Mouse (Mus musculus): ENCODE results near the gene Iqschfp. TPM values are rescaled to one million over a fixed set of nuclear protein-coding genes. Genes with fewer than 3 reads are reported as not detected.
A peak's percentile ranks its signal among the peaks of the same experiment; 100 is the strongest.

The Iqschfp gene
- polyA plus RNA-seq, 1 experiment from 2014 or later = 0.45 TPM

DNA sequence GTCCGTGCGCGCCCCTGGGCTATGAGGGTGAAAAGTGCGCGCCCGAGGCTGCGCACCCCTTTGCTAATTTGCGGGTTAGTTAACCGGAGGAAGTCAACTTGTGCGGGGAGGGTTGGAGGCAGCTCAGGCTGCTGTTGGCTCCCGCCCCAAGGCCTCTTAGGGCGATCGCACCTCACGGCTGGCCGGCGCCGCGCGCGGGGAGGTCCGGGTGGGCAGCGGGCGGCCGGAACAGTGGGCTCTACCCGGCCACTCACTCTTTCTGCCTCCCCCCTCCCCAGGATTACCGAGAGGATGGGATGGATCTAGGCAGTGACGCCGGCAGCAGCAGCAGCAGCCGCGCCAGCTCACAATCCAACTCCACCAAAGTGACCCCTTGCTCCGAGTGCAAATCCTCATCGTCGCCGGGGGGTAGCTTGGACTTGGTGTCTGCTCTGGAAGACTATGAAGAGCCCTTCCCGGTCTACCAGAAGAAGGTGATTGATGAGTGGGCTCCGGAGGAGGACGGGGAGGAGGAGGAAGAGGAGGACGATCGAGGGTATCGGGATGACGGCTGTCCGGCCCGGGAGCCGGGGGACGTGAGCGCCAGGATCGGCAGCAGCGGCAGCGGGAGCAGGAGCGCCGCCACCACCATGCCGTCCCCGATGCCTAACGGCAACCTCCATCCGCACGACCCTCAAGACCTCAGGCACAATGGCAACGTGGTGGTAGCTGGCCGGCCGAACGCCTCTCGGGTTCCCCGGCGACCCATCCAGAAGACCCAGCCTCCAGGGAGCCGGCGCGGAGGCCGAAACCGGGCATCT is 602.5 kb downstream of the Iqschfp start:
- no peaks in the 10 kb centered on the region for H3K36me3 ChIP-seq
- peak overlapping the region; percentile 78 for H3K9ac ChIP-seq
- peak; percentile 40 for ATAC-seq (ENCODE audit: low FRiP score)
- H3K4me3 ChIP-seq = peak overlapping the region; percentile 66
- no peaks in the 10 kb centered on the region for H3K9me3 ChIP-seq (replicated peaks)
- H3K4me2 ChIP-seq (replicated peaks) = peak overlapping the region; percentile 98
- peaks cover 18% of the 10 kb centered on the region for H3K4me1 ChIP-seq
- H3K27ac ChIP-seq = peak overlapping the region; percentile 86
- whole genome bisulfite sequencing = under 1% methylated on average over 61 of the region's 68 CpGs
- peaks cover 10% of the 10 kb centered on the region for H3K27me3 ChIP-seq

GRCm38 (mm10) chr3:68495096-68495735 is 603.2 kb downstream of the Iqschfp start:
- Histone ChIP-seq H3K36me3 (no peaks in the 10 kb centered on the region), H3K27me3 (peaks cover 10% of the 10 kb centered on the region), H3K4me1 (peaks cover 18% of the 10 kb centered on the region), H3K4me3 (peak overlapping the region; percentile 66), H3K9ac (peak overlapping the region; percentile 78), H3K4me2 (replicated peaks) (peak overlapping the region; percentile 98), H3K27ac (peak overlapping the region; percentile 86), H3K9me3 (replicated peaks) (no peaks in the 10 kb centered on the region)
- under 1% methylated on average over 38 of the region's 38 CpGs for WGBS
- peak; percentile 53 for ATAC-seq (ENCODE audit: low FRiP score)

DNA sequence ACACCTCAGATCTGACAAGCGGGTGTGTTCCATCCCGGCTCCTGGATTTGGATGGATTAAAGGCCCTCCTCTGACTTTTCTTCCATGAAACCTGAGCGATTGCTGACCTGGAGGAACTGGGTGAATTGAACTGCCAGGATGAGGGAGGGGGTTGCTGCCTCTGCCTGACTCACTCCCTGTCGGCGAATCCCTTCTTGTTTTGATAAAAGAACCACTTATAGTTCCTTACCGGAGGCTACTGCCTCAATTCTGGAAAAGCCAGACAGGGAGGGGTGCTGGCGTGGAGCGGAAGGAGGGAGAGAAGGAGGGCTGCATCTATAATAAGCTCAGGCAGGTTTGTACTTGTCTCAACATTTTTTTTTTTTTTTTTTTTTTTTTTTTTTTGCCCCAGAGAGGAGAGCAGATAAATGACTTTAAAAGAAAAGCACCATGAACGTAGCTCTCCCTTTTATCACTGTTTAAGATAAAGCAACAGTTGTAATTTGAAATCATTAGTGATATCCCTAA is 603.8 kb downstream of the Iqschfp start:
- 0 out of 2 replicates have a peak, but pooled peaks have one; percentile 1 for ATAC-seq (ENCODE audit: low FRiP score)
- no peaks in the 10 kb centered on the region for H3K36me3 ChIP-seq
- peak overlapping the region; percentile 98 for H3K4me2 ChIP-seq (replicated peaks)
- H3K4me1 ChIP-seq = peaks cover 18% of the 10 kb centered on the region
- H3K27ac ChIP-seq = peak overlapping the region; percentile 86; the same call in 1 of the 2 replicates
- H3K4me3 ChIP-seq = peak overlapping the region; percentile 66
- H3K27me3 ChIP-seq = peaks cover 10% of the 10 kb centered on the region
- no peaks in the 10 kb centered on the region for H3K9me3 ChIP-seq (replicated peaks)
- peak overlapping the region; percentile 78 for H3K9ac ChIP-seq
- WGBS = 2% methylated on average over 9 of the region's 9 CpGs

- H3K9ac ChIP-seq = no peak overlapping the region
Measured at GRCm38 (mm10) chr3:68496513-68496912, 604.5 kb downstream of the Iqschfp start.

DNA sequence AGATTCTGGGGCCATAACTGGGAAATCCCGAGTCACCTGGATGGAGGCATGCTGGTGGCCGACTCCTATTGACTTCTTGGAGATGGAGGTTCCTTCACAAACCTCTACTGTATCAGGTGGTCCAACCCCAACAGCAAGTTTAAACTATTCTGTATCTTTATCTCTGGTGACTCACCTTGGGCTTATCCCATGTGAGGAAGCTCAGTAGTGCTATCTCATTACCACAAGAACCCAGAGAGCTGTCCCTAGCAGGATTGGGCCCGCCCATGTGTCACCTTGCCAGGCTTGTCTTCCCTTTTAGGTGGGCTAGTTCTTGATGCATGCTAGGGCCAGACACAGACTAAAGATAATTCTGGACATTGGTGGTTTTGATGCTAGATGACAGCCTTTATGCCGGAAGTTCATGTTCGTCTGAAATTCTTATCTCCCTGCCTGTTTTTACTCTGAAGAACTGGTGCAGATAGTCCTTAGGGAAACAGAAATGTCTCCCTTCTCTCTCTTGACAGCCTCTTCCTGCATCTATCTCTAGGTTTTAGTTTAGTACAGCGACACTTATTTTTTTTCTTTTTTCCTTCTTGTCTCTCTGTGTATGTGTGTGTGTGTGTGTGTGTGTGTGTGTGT is 607.6 kb downstream of the Iqschfp start:
- 89% methylated on average over 6 of the region's 6 CpGs for WGBS
- no peaks in the 10 kb centered on the region for H3K36me3 ChIP-seq
- no peaks in the 10 kb centered on the region for H3K9me3 ChIP-seq (replicated peaks)
- H3K27me3 ChIP-seq = no peaks in the 10 kb centered on the region
- no peak overlapping the region for H3K4me2 ChIP-seq (replicated peaks)
- H3K9ac ChIP-seq = no peak overlapping the region
- no peak for ATAC-seq (ENCODE audit: low FRiP score)
- peaks cover 12% of the 10 kb centered on the region for H3K4me1 ChIP-seq
- H3K4me3 ChIP-seq = no peak overlapping the region
- H3K27ac ChIP-seq = no peak overlapping the region

More at GRCm38 (mm10) chr3:68496513-68496912, 604.5 kb downstream of the Iqschfp start:
- Histone ChIP-seq H3K27me3 (peaks cover 10% of the 10 kb centered on the region), H3K4me2 (replicated peaks) (peak overlapping the region; percentile 98), H3K36me3 (no peaks in the 10 kb centered on the region), H3K4me3 (peak overlapping the region; percentile 66), H3K27ac (no peak overlapping the region), H3K9me3 (replicated peaks) (no peaks in the 10 kb centered on the region), H3K4me1 (peaks cover 18% of the 10 kb centered on the region)
- 65% methylated on average over 6 of the region's 6 CpGs for WGBS
- ATAC-seq (ENCODE audit: low FRiP score) = no peak

DNA sequence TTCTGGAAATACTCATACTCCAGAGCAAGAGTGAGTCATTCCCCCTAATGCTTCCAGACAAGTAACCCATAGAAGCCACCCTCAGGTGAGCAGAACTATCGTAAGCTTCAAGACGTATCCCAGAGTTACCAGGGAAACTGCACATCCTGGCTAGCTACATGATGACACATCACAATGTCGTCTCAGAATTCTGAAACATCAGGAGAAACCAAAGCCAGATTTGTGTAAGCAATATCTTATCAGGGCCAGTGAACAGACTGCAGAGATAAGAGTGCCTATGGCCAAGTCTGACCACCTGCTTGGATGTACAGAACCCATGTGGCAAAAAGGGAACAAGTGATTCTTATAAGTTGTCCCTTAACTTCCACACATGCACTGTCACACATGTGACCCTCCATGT is 612.8 kb downstream of the Iqschfp start:
- H3K27ac ChIP-seq = no peak overlapping the region
- no peak overlapping the region for H3K4me3 ChIP-seq
- H3K9me3 ChIP-seq (replicated peaks) = no peaks in the 10 kb centered on the region
- H3K36me3 ChIP-seq = no peaks in the 10 kb centered on the region
- WGBS = 93% methylated on average over 3 of the region's 3 CpGs
- ATAC-seq (ENCODE audit: low FRiP score) = no peak
- H3K9ac ChIP-seq = no peak overlapping the region
- no peaks in the 10 kb centered on the region for H3K27me3 ChIP-seq
- H3K4me1 ChIP-seq = no peaks in the 10 kb centered on the region
- H3K4me2 ChIP-seq (replicated peaks) = no peak overlapping the region

DNA sequence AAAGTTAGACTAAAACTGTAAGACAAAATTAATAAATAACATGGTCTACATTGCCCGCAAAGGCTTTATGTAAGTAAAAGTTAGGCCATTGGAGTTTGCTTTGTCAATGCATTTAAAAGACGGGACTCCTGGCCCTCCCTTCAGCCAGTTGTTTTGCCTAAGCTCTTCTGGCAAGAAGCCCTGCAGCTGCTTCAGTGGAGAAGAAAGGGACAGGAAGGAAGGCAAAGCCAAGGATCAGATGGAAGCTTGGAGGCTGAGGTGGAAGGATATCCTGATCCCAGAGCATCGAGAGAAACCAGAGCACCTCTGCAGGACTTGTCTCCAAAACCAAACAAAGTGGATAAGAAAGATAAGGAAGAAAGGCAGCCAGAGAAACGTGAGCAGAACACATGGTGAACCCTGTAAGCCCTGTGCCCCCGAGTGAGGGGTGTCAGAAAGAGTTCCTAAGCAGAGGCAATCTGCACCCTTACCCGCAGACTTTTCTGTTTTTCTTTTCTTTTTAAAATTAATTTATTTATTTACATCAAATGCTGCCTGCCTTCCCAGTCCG is 614.8 kb downstream of the Iqschfp start:
- no peak overlapping the region for H3K9ac ChIP-seq
- no peak overlapping the region for H3K27ac ChIP-seq
- H3K9me3 ChIP-seq (replicated peaks) = no peaks in the 10 kb centered on the region
- H3K4me1 ChIP-seq = no peaks in the 10 kb centered on the region
- H3K4me2 ChIP-seq (replicated peaks) = no peak overlapping the region
- ATAC-seq (ENCODE audit: low FRiP score) = no peak
- no peaks in the 10 kb centered on the region for H3K36me3 ChIP-seq
- WGBS = 71% methylated on average over 7 of the region's 7 CpGs
- no peaks in the 10 kb centered on the region for H3K27me3 ChIP-seq
- no peak overlapping the region for H3K4me3 ChIP-seq

DNA sequence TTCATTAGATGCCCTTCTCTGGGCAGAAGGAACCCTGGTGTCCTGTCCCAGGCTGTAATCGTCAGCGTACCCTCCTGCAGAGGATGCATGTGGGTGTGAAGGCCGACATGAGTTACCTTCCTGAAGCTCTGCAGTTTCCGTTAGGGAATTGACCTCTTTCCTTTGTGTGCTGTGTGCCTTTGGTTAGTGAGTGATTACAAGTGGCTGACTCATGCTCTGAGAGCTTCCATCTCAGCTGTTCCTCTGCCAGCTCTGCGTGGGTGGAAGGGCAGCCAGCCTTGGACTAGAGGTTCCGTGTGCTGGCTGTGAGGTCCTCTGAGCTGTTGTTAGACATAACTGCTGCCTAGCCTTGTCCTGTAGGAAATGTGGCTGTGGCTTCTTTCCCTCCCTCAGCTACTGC is 616.6 kb downstream of the Iqschfp start:
- Histone ChIP-seq H3K27ac (no peak overlapping the region), H3K27me3 (no peaks in the 10 kb centered on the region), H3K9me3 (replicated peaks) (no peaks in the 10 kb centered on the region), H3K36me3 (no peaks in the 10 kb centered on the region), H3K9ac (no peak overlapping the region), H3K4me1 (peaks cover 6% of the 10 kb centered on the region), H3K4me2 (replicated peaks) (no peak overlapping the region), H3K4me3 (no peak overlapping the region)
- WGBS = 62% methylated on average over 6 of the region's 6 CpGs
- no peak for ATAC-seq (ENCODE audit: low FRiP score)

- no peaks in the 10 kb centered on the region for H3K27me3 ChIP-seq
- no peak overlapping the region for H3K4me3 ChIP-seq
- no peak overlapping the region for H3K4me2 ChIP-seq (replicated peaks)
- peaks cover 11% of the 10 kb centered on the region for H3K4me1 ChIP-seq
- ATAC-seq (ENCODE audit: low FRiP score) = no peak
- no peaks in the 10 kb centered on the region for H3K9me3 ChIP-seq (replicated peaks)
- 82% methylated on average over 5 of the region's 5 CpGs for WGBS
- no peaks in the 10 kb centered on the region for H3K36me3 ChIP-seq
- H3K27ac ChIP-seq = no peak overlapping the region
- no peak overlapping the region for H3K9ac ChIP-seq
Measured at GRCm38 (mm10) chr3:68510872-68511271, 618.8 kb downstream of the Iqschfp start.

DNA sequence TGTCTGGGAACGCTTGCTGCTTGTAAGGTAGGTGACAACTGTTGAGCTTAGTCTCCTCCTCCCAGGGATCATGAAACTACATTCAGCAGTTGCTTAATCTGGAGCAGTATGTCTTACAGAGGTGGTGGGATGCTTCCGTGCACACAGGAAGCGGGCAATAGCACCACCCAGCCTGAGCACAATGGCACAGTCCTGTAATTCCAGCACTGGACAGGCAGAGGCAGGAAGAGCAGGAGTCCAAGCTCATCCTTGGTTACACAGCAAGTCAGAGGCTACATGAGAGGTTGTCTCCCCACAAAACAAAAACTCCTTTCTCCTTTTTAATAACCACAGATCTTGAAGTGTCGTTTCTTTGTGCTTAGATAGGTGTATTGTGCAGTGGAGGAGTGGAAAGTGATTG is 619.7 kb downstream of the Iqschfp start:
- H3K9ac ChIP-seq = no peak overlapping the region
- H3K4me1 ChIP-seq = peaks cover 11% of the 10 kb centered on the region
- H3K9me3 ChIP-seq (replicated peaks) = no peaks in the 10 kb centered on the region
- no peaks in the 10 kb centered on the region for H3K27me3 ChIP-seq
- ATAC-seq (ENCODE audit: low FRiP score) = no peak
- no peak overlapping the region for H3K4me2 ChIP-seq (replicated peaks)
- H3K27ac ChIP-seq = no peak overlapping the region
- H3K36me3 ChIP-seq = no peaks in the 10 kb centered on the region
- 84% methylated on average over 4 of the region's 4 CpGs for WGBS
- H3K4me3 ChIP-seq = no peak overlapping the region

DNA sequence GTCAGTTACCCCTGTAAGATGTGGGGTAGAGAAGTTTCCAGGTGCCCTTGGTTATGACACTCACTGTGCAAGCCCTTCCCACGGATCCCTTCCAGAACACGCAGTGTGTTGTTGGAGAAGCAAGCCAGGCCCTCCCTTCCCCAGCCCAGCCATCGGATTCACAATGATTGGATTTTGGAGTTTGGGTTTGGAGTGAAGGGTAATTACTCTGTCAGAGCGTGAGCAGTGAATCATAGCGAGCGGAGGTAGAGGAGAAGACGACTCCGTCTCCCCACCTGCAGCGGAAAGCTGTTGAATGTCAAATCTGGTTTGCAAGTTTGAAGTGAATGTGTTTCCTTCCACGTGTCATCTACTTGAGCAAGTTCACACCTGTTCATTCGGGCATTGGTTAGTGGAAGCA is 620.3 kb downstream of the Iqschfp start:
- no peak for ATAC-seq (ENCODE audit: low FRiP score)
- no peaks in the 10 kb centered on the region for H3K27me3 ChIP-seq
- H3K9ac ChIP-seq = no peak overlapping the region
- no peaks in the 10 kb centered on the region for H3K36me3 ChIP-seq
- no peak overlapping the region for H3K4me2 ChIP-seq (replicated peaks)
- WGBS = 81% methylated on average over 11 of the region's 11 CpGs
- no peaks in the 10 kb centered on the region for H3K9me3 ChIP-seq (replicated peaks)
- no peak overlapping the region for H3K4me3 ChIP-seq
- peaks cover 11% of the 10 kb centered on the region for H3K4me1 ChIP-seq
- H3K27ac ChIP-seq = no peak overlapping the region

All from hindbrain, embryonic 12.5 days (tissue).